Mouse (Mus musculus) kidney, adult 9 months (tissue): Measurements from ENCODE around the gene Alyref.
A peak's percentile ranks its signal among the peaks of the same experiment; 100 is the strongest.
"Not testable (repeated sequence)": the region's sequence is repeated elsewhere in the genome, so short reads cannot be mapped to it uniquely, and the experiment has no call there.

ENCODE experiments used
- DNase-seq: peaks from one replicate; pipeline ENCODE4 v3.0.0; 2022

The Alyref gene

DNA sequence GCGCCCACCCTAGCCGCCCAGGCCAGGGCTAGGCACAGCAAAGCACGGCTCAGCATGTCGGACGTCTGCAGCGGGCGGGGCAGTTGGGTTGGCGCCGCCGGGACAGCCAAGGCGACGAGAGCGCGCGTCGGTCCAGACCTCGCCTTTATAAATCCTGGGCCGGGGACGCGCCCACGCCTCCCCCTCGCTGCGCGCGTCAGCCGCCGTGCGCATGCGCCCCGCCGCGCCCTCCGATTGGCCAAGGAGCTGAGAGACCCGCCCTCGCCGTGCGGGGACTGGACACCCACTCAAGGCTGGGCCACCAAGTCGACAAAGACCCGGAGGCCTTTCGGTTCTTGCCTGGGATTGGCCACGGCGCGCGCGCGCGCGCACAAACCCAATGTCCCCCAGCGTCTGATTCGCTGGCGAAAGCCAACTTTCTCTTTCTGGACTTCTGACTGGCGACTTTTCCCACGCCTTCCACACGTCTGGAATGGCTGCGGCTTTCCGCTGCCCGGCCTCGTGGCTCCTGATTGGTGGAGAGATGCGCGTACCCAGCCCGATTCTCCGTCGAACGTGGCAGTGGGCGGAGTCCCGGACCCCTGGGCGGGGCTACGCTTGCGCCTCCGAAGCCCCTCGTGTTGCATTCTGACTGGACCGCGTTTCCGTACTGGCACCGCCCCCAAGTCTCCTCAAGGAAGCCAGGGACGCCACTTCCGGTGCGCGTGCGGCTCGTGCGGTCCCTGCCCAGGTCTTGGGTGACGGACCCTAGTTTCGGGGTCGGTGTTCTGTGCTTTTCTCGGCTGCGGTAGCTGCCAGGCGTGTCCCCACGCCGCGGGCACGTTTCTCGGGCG lies 25.2 kb downstream of the Alyref start, which contains the start of gene P4hb:
Gene P4hb, minus strand, starts transcription at position 502 of the 833 bp plus-strand sequence.
- DNase-seq = peak; percentile 100

DNA sequence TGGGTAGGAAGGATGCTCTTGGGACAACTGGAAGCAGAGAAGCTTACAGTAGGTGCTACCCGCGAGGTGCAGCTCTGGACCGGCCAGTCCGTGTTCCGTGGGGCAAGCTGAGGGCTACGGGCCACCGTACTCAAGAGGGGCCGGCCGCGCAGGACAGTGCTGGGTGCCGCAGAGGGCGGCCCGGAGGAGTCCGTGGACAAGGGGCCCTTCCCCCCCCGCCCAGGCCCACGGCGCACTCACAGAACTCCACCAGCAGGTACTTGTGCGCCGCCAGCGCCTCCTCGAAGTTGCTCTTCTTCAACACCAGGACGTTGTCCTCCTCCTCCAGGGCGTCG lies 25.8 kb downstream of the Alyref start:
- peak; percentile 27 for DNase-seq

DNA sequence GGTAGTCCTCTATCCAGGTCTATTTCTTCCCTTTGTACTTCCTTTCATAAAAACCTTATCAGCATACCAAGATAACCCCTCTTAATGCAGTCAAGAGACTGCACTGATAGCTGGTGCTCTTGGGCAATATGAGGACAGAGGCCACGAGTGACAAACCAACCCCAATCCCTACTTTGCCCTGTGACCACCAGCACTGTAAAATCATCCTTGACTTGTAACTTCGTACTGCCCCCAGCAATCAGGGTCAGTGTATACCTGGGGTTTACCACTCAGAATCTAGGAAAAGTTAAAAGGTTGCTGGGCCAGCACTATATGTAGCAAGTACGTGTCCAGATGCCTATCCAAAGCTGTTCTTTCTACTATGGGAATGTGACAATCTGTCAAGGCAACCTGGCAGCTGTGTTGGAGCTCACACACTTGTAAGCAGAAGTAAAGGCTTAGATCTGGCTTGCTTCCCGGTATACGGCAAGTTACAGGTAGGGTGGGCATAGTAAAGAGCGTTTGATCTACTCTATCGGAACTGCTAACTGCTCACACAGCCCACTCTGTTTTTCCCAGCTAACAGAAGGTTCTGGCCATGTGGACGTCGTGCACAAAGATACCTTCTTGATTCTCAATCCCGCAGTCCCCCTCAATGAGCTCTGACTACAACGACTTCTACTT lies 26.3 kb downstream of the Alyref start:
- no peak for DNase-seq

DNA sequence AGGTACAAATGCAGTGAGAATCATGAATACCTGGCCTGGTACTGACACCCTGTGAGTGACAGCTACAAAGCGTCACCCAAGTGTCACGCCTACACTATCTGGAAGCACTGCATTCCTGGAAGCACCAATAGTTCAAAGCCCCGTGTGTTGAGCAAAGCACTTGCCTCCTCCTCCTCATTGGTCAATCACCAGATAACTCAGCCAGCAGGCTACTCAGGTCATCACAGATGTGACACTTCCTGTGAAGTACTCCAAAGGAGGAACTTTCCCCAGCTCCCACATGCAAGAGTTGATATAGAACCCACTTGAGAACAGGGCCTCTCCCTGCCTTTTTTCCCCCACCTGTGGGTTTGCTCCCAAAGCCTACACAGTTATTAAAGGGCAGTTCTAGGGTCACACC lies 27.0 kb downstream of the Alyref start:
- DNase-seq = no peak

DNA sequence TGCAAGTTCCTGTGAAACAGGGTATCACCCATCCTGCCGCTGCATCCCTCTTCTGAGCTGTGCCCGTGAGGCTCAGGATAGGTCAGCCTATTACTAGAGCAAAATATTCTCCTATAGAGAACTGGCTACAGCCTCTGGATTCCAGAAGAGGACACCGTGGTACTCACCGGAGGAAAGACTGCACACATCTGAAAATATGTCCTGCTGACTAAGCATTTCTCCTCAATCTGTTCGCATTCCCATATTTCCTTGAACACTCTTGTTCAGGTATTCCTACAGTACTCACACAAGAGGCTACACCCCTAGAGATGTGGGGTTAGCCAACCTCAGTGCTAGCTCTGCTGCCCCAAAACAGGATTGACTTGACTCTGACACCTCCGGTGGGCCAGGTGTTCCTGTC lies 29.8 kb downstream of the Alyref start:
- no peak for DNase-seq

DNA sequence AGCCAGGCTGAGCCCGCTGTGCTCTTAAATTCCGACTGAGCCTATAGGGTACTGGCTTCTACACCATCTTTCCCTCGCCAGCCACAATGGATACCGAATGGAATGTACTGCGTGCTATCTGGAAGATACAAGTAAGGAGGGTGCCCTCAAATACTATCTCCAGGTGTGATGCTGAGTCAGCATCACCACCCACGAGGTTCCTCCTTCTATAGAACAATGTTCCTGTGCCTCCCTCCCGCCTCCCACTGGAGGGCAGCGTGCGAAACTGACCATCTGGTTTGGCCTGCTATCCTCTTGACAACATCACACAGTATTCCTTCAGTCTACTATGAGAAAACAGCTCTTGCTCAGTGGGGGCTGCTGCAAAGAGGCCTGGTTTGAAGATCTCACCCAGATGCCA lies 33.1 kb downstream of the Alyref start:
- DNase-seq = no peak

DNA sequence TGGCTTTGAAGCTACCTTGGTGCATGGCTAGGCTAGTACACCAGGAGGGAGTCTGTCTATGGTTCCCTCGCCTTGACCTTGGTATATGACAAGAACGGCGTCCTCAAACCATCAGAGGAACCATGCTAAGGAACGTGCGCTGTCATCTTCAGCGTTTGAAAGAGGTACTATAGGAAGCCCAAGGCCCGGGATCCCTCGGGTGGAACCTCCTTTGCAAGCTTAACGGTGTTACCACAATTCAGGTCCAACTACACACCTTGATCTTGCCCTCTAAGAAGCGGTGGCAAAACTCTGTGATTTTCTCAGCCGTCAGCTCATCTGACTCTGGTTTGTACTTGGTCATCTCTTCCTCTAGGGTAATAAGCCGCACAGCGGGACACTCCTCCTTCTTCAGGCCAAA lies 35.2 kb downstream of the Alyref start:
- no peak for DNase-seq

DNA sequence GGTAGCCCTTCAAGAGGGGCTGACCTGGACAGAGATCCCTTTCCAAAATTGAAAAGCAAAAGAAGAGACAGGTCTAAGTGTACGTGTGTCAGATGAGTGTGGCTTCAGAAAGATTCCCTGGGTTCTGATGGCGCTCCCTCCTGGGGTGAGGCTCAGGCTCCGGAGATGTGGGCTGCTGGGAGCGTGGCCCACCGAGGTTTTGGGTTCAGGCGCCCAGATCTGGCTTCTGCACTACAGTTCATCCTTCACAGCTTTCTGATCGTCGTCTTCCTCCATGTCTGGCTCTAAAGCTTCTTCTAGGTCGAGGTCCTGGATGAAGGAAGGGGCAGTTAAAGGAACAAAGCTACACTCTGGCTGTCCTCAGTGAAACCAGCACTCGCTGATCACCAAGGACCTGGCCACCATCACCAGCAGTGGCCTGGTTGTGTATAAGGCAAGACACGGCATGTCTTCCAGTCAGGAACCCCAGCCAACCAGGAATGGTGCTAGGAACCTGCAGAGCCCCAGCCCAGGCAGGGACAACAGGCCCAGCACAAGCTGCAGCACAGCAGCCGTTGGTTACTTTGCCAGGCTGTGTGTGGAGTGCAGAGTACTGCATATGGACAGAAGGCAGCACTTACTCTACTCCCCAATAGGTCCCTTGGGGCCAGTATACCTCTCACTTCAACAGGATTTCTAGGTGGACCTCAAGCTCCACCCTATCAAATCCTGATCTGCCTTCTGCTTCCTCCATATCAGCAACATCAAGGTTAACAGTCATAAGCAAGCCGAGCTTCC lies 37.0 kb downstream of the Alyref start:
- DNase-seq = no peak

DNA sequence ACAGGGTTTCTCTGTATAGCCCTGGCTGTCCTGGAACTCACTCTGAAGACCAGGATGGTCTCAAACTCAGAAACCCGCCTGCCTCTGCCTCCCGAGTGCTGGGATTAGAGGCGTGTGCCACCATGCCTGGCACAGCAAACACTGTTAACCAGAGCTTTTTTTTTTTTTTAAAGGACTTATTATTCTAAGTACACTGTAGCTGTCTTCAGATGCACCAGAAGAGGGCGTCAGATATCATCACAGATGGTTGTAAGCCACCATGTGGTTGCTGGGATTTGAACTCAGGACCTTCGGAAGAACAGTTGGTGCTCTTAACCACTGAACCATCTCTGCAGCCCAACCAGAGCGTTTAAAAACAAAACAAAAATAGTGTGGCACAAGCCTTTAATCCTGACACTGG lies 39.3 kb downstream of the Alyref start:
- DNase-seq = not testable (repeated sequence)

DNA sequence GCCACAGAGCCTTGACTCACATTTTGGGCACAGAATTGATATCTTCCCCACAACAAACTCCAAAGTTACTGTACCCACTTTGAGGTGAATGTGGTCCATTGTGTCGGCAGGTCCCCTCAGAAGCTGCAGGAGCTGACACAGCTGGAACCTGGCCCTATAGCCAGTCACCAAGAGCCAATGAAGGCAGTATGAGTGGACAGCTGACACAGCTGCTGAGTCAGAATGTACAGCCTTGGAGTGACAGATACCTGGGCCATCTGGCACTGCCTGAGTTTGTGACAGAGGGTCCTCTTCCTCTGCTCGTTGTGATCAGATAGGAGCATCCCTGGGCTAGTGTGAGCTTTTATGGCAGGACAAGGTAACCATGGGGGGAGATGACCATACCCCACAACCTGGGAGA lies 42.9 kb downstream of the Alyref start:
- no peak for DNase-seq

DNA sequence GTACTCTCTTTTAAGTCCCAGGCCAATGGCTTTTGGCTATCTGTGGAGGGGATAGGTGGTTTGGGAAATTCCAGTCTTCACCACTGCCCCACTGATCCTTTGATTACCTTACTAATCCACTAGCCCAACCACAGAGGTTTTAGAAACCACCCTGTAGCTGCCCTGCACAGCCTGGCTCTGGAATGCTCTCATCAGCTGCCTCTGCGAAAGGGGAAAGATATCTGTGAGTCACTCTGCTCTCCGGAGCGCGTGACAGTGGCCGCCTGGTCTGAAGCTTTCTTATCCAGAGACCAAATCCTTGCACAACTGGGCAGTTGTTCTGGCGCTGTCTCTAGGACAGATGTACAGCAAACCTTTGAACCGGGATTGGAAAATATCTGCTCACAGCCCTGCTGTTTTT lies 43.3 kb downstream of the Alyref start:
- no peak for DNase-seq

DNA sequence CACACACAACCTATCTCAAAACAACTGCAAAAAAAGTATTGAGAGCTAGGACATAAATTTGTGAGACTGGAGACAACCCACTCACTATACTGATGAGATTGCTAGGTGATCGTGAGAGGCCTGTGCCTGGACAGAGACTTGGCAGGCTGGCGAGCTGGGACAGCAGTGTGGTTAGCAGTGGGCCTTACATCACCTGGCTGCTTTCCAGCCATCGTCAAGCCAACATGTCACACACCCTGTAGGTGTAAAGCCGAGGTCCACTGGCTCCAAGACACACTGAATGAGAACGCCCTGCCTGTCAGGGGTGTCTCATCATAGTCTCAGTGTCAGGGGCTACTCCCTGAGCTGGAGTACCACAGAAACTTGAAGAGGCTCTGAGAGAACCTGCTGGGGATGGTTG lies 45.4 kb downstream of the Alyref start:
- no peak for DNase-seq

DNA sequence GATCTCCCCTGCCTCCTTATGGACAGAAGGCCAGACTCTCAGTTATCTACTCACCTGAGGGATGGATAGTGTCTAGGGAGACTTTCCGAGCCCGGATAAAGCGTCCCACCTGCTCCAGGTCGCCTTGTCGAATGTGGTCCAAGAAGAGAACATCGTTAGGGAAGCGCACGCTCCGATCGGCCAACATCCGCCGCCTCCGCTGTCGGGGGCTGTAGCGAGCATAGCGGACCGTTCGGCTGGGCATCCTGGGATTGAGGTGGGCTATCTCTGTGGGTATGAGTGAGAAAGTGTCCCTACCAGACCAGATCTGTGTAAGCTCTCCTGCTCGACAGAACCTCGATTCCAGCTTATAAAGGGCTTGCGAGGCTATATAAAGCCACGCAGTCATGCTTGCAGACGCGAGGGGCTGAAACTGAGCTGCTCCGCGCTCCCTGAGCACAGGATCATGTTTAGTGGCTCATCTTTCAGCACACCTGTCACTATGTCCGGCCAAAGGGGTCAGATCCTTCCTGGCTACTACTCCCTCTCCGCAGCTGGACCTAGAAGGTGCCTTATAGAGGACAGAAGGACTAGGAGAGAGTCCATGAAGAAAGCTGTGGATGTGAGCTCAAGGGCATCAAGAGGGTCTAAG lies 47.2 kb downstream of the Alyref start, which contains the start of gene Ppp1r27:
Gene Ppp1r27, minus strand, starts transcription at position 323 of the 631 bp plus-strand sequence.
- no peak for DNase-seq

DNA sequence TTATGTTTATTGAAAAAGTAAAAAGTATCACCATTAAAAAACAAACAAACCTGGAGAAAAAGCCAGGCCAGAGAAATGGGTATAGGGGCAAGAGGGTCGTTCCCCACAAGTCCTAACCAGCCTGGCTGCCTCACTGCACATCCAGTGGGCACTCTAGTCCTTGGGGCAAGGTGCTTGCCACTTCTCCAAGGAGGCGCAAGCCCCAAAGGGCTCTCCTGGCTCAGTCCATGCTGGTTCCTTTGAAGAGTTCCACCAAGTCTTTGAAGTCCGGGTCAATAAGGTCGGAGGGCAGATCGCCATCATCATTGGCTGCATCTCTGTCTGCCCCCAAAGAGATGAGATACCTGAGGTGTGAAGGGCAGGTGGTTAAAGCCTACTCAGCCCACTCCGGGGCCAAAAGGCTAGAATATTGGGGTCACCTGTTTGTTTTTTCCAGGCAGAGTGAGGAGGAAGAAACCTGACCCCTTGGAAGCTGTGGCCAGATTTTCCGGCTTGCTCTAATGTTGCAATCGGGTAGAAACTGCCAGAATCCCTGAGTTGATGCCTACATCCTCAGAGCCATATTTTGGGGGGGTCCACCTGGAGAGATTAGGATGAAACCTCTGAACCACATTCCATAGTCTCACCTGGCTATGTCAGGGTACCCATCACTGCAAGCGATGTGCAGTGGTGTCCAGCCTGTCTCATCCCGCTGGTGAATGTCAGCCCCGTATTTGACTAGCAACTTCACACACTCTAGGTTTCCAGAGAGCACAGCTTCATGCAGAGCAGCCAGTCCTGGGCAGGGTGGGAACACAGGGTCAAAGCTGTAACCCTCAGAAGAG lies 48.0 kb downstream of the Alyref start:
- peak; percentile 38 for DNase-seq

DNA sequence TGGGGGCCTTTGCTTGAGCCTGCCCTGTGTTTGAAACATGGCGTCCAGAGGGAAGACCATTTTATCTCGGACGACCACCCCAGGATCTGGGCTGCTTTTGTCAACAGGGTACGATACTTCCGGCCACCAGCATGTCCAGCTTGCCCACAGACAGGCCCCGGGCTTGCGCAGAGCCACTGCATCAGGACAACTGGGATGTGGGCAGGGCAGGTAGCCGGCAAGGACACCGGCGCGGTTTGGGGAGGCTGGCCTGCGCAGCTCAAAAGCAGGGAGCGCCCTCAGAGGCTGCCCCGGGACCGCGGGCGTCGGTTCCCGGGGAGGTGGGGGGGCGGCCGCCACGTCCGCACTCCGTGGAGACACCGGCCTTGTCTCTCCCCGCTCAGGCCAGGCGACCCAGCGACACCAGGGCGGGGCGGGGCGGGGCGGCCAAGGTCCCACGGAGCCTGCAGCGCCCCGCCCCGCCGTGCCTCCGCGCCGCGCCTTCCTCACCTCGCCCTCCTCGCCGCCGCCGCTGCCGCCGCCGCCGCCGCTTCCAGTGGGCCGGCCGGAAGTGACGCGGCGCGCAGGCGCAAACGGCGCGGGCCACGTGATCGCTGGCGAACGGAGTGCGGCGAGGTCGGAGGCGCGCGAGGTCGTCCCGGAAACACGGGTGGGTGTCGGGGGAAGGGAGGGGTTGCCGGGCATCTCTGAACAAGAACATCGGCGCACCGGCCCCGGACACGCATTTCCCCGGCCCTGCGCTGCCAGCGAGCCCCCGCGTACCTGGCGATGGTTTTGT lies 48.8 kb downstream of the Alyref start, which contains the start of gene Mcrip1:
Gene Mcrip1, minus strand, starts transcription at position 560 of the 778 bp plus-strand sequence.
- DNase-seq = peak; percentile 93

DNA sequence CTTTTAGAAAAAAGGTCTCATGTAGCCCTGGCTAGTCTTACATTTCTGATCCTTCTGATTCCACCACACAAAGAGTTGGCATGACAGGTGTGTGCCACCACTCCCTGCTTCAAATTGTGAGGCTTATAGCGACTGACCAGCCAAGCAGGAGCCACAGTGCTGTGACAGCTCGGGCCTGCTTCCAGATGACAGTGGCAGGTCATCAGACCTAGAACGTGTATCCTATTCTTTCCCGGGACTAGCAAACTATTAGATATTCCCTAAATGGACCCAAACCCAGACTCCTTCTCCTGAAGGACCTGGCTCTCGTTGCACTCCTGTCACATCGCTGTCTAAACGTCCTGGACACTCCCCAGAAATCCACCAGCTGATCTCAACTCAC lies 49.4 kb downstream of the Alyref start:
- peak; percentile 20 for DNase-seq

DNA sequence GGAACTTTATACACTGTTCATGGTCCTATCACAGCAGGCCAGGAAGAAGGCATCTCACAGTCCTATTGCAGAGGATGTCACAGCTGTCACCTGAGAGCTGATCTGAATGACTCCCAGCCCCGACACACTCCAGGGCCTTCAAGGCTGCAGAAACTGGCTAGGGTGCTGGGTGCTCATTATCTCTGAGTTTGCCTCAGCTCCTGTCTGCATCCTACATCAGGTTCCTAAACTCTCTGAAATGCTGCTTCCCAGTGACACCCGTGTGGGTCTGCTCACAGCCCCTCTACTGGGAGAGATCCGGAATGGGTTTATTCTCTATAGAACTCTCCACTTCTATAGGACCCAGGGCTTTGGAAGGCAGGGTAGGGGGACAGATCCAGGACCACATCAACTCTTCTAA lies 50.0 kb downstream of the Alyref start:
- DNase-seq = no peak

DNA sequence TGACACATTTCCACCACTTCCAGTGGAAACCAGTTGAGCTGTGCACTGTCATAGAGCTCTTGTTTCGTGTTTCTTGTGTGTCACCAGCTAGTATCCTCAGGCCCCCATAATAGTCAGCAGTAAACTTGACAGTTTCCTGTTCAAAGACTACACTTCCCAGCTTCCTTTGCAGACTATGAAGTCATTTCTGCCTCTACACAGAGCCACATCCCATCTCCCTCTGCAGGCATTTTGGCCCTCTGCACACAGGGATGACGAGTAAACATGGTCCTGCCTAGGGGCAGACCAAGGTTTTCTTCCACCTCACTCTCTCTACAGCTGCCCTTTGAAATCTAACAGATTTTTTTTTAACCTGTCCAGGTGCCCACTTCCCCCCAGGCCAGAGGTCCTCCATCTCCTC lies 50.7 kb downstream of the Alyref start:
- peak; percentile 30 for DNase-seq

DNA sequence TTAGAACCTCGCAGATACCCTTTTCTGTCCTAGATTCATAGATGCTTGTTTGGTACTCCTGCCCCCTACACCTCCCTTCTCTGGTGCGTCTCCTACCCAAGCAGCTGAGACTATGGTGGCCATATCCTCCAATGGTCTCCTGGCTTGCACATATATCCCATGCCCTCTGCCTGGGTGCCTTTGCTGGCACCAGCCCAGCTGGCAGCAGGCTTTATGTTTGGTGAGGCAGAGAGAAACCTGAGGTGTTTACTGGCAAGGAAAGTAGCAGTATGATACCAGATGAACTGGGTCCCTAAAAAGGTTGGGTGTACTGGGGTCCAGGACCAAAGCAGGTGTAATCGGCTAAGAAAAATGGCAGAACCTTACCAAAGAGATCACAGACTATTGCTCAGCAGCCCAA lies 52.2 kb downstream of the Alyref start:
- peak; percentile 43 for DNase-seq

DNA sequence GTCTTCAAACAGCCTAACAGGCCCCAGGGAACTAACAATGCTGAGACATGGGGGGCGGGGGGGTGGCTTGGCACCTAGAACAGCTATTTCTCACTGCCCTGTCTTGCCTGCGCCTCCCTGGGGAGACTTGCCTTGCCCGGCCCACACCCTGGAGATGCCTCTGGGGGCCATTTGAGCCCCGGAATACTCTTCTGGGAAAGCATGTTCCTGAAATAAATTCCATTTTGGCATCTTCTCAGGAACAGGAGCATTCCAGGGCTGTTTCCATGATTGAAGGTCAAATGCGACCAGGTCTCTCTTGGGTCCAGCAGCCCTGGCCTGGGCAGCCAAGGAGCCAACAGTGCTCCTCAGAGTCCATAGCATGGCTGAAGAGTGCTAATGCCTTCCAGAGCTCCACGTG lies 55.8 kb downstream of the Alyref start:
- DNase-seq = peak; percentile 47
